Mouse (Mus musculus): Measurements from ENCODE around the gene 5031410I06Rik. TPM values are rescaled to one million over a fixed set of nuclear protein-coding genes. Genes with fewer than 3 reads are reported as not detected.
"Not testable (repeated sequence)": the region's sequence is repeated elsewhere in the genome, so short reads cannot be mapped to it uniquely, and the experiment has no call there.

The 5031410I06Rik gene
- 0.24 and 0.32 TPM in 2 replicates for polyA plus RNA-seq (2014; fragmentation: Nextera tagmentation; extraction: Ambion mirVana)

DNA sequence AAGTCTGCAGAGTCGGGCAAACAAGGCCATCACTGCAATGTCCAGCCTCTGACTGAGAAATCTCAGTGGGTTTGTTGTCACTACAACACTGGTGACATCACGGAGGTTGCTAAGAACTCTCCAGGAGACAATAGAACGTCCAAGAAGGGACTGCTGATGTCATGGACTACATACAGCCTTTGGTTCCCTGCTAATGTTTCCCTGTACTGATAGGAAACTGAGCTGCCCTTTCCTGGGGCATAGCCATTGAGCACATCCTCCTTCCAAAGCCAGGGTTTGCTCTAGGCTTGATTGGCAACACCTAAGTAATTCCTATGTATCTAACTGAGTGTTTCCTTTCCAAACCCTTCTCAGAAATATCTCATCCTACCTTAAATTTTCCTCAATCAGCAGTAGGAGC, at the start of gene 5031410I06Rik:
Gene 5031410I06Rik, minus strand, starts transcription at position 101 of the 400 bp plus-strand sequence.
- H3K27me3 ChIP-seq (ENCODE audit: control insufficient read depth, insufficient read depth, low read length); H3K9me3 ChIP-seq (ENCODE audit: control insufficient read depth, low read length); H3K9ac ChIP-seq (replicated peaks; ENCODE audit: low read length); DNase-seq; H3K4me2 ChIP-seq (ENCODE audit: low read length); H3K27ac ChIP-seq (replicated peaks; ENCODE audit: low read depth, low read length); H3K36me3 ChIP-seq (ENCODE audit: control insufficient read depth, insufficient read depth, low read length); ATAC-seq (ENCODE audit: low FRiP score, low TSS enrichment); H3K4me3 ChIP-seq (replicated peaks; ENCODE audit: low read depth, low read length); H3K4me1 ChIP-seq (ENCODE audit: control insufficient read depth, insufficient read depth, low read length): not testable (repeated sequence)
- no CpG with 5 or more reads among the region's 3 CpGs for WGBS

DNA sequence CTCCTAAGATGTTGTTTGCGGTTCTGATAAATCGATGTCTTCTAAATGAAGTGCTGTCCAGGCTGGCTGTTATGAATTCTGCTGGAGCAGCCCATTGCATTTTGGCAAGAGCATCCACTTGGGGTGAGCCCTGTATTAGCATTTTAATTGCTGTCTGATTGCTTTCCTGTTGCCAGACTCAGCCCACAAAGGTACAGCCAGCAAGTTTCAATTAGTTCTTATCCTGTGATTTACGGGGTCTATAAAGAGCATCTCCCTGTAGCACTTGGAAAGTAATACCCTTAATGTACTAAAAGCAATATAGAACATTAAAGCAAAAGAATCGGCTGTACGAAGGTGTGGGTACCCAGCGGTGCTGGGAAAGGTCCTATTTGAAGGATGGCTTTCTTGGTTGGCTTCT, 37.7 kb upstream of the 5031410I06Rik start:
- Histone ChIP-seq H3K36me3 (ENCODE audit: control insufficient read depth, insufficient read depth, low read length) (no peaks in the 10 kb centered on the region), H3K27ac (replicated peaks; ENCODE audit: low read depth, low read length) (peak overlapping the region; percentile 45; the same call in 1 of the 2 replicates), H3K27me3 (ENCODE audit: control insufficient read depth, insufficient read depth, low read length) (no peaks in the 10 kb centered on the region), H3K4me2 (ENCODE audit: low read length) (no peak overlapping the region), H3K4me3 (replicated peaks; ENCODE audit: low read depth, low read length) (no peak overlapping the region), H3K9ac (replicated peaks; ENCODE audit: low read length) (no peak overlapping the region), H3K4me1 (ENCODE audit: control insufficient read depth, insufficient read depth, low read length) (no peaks in the 10 kb centered on the region), H3K9me3 (ENCODE audit: control insufficient read depth, low read length) (no peaks in the 10 kb centered on the region)
- ATAC-seq (ENCODE audit: low FRiP score, low TSS enrichment) = no peak
- WGBS = 71% methylated on average over 6 of the region's 6 CpGs
- DNase-seq = peak; percentile 31

DNA sequence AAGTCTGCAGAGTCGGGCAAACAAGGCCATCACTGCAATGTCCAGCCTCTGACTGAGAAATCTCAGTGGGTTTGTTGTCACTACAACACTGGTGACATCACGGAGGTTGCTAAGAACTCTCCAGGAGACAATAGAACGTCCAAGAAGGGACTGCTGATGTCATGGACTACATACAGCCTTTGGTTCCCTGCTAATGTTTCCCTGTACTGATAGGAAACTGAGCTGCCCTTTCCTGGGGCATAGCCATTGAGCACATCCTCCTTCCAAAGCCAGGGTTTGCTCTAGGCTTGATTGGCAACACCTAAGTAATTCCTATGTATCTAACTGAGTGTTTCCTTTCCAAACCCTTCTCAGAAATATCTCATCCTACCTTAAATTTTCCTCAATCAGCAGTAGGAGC, 16.2 kb upstream of the 5031410I06Rik start, which contains the start of gene Gm10220:
Gene Gm10220, minus strand, starts transcription at position 101 of the 400 bp plus-strand sequence.
- no CpG with 5 or more reads among the region's 3 CpGs for WGBS
- not testable (repeated sequence) for H3K9me3 ChIP-seq (ENCODE audit: control insufficient read depth, low read length); ATAC-seq (ENCODE audit: low FRiP score, low TSS enrichment); DNase-seq; H3K4me1 ChIP-seq (ENCODE audit: control insufficient read depth, insufficient read depth, low read length); H3K9ac ChIP-seq (replicated peaks; ENCODE audit: low read length); H3K4me3 ChIP-seq (replicated peaks; ENCODE audit: low read depth, low read length); H3K27ac ChIP-seq (replicated peaks; ENCODE audit: low read depth, low read length); H3K4me2 ChIP-seq (ENCODE audit: low read length); H3K27me3 ChIP-seq (ENCODE audit: control insufficient read depth, insufficient read depth, low read length); H3K36me3 ChIP-seq (ENCODE audit: control insufficient read depth, insufficient read depth, low read length)

DNA sequence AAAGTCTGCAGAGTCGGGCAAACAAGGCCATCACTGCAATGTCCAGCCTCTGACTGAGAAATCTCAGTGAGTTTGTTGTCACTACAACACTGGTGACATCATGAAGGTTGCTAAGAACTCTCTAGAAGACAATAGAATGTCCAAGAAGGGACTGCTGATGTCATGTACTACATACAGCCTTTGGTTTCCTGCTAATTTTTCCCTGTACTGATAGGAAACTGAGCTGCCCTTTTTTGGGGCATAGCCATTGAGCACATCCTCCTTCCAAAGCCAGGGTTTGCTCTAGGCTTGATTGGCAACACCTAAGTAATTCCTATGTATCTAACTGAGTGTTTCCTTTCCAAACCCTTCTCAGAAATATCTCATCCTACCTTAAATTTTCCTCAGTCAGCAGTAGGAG, 16.0 kb downstream of the 5031410I06Rik start, which contains the start of gene Gm10471:
Gene Gm10471, minus strand, starts transcription at position 101 of the 400 bp plus-strand sequence.
- H3K4me3 ChIP-seq (replicated peaks; ENCODE audit: low read depth, low read length); ATAC-seq (ENCODE audit: low FRiP score, low TSS enrichment); H3K9ac ChIP-seq (replicated peaks; ENCODE audit: low read length); H3K27ac ChIP-seq (replicated peaks; ENCODE audit: low read depth, low read length); DNase-seq; H3K4me1 ChIP-seq (ENCODE audit: control insufficient read depth, insufficient read depth, low read length); H3K36me3 ChIP-seq (ENCODE audit: control insufficient read depth, insufficient read depth, low read length); H3K27me3 ChIP-seq (ENCODE audit: control insufficient read depth, insufficient read depth, low read length); H3K4me2 ChIP-seq (ENCODE audit: low read length); H3K9me3 ChIP-seq (ENCODE audit: control insufficient read depth, low read length): not testable (repeated sequence)
- 81% methylated on average over 1 of the region's 1 CpGs for WGBS

DNA sequence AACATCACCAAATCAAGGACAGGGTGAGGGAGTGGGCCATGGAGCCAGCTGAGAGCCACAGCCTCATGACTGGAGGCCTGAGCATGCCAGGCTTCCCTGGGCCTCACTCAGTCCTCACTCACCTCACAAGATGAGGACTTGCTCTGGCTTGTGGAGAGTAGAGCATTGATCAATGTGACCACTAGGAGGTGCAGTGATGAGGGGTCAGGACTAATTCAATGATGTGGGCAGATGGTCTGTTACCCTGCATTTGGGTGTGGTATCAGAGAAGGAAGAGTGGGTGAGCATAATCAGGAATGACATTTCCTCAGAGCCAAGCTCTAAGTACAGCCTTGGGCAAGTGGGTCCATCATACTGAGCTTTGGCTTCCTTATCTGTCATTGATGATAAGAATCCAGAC, 26.1 kb downstream of the 5031410I06Rik start:
- DNase-seq = peak; percentile 3
- ATAC-seq (ENCODE audit: low FRiP score, low TSS enrichment); H3K4me2 ChIP-seq (ENCODE audit: low read length); H3K4me1 ChIP-seq (ENCODE audit: control insufficient read depth, insufficient read depth, low read length); H3K9ac ChIP-seq (replicated peaks; ENCODE audit: low read length); H3K27ac ChIP-seq (replicated peaks; ENCODE audit: low read depth, low read length); H3K36me3 ChIP-seq (ENCODE audit: control insufficient read depth, insufficient read depth, low read length); H3K9me3 ChIP-seq (ENCODE audit: control insufficient read depth, low read length); H3K4me3 ChIP-seq (replicated peaks; ENCODE audit: low read depth, low read length); H3K27me3 ChIP-seq (ENCODE audit: control insufficient read depth, insufficient read depth, low read length): not testable (repeated sequence)

DNA sequence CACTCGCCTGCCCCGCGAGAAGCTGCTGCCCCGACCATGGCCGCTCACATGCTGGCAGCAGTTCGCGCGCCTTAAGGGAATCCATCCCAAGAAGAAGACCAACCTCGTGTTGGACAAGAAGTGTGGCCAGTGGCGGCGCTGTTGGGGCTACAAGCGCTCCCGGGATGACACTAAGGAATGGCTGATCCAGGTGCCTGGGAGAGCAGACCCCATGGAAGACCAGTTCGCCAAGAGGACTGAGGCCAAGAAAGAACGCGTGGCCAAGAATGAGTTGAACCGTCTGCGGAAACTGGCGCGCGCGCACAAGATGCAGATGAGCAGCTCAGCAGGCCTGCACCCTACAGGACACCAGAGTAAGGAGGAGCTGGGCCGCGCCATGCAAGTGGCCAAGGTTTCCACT, 34.4 kb downstream of the 5031410I06Rik start:
- ATAC-seq (ENCODE audit: low FRiP score, low TSS enrichment) (no peak), DNase-seq (no peak)
- Histone ChIP-seq H3K4me2 (ENCODE audit: low read length) (no peak overlapping the region), H3K36me3 (ENCODE audit: control insufficient read depth, insufficient read depth, low read length) (no peaks in the 10 kb centered on the region), H3K9me3 (ENCODE audit: control insufficient read depth, low read length) (no peaks in the 10 kb centered on the region), H3K4me1 (ENCODE audit: control insufficient read depth, insufficient read depth, low read length) (no peaks in the 10 kb centered on the region), H3K9ac (replicated peaks; ENCODE audit: low read length) (no peak overlapping the region), H3K27ac (replicated peaks; ENCODE audit: low read depth, low read length) (no peak overlapping the region), H3K27me3 (ENCODE audit: control insufficient read depth, insufficient read depth, low read length) (no peaks in the 10 kb centered on the region), H3K4me3 (replicated peaks; ENCODE audit: low read depth, low read length) (no peak overlapping the region)
- WGBS = 91% methylated on average over 24 of the region's 24 CpGs

DNA sequence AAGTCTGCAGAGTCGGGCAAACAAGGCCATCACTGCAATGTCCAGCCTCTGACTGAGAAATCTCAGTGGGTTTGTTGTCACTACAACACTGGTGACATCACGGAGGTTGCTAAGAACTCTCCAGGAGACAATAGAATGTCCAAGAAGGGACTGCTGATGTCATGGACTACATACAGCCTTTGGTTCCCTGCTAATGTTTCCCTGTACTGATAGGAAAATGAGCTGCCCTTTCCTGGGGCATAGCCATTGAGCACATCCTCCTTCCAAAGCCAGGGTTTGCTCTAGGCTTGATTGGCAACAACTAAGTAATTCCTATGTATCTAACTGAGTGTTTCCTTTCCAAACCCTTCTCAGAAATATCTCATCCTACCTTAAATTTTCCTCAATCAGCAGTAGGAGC, 46.7 kb downstream of the 5031410I06Rik start, which contains the start of gene Gm7347:
Gene Gm7347, minus strand, starts transcription at position 101 of the 400 bp plus-strand sequence.
- H3K9ac ChIP-seq (replicated peaks; ENCODE audit: low read length); H3K9me3 ChIP-seq (ENCODE audit: control insufficient read depth, low read length); H3K27me3 ChIP-seq (ENCODE audit: control insufficient read depth, insufficient read depth, low read length); H3K27ac ChIP-seq (replicated peaks; ENCODE audit: low read depth, low read length); H3K36me3 ChIP-seq (ENCODE audit: control insufficient read depth, insufficient read depth, low read length); H3K4me1 ChIP-seq (ENCODE audit: control insufficient read depth, insufficient read depth, low read length); H3K4me3 ChIP-seq (replicated peaks; ENCODE audit: low read depth, low read length); DNase-seq; ATAC-seq (ENCODE audit: low FRiP score, low TSS enrichment); H3K4me2 ChIP-seq (ENCODE audit: low read length): not testable (repeated sequence)
- no CpG with 5 or more reads among the region's 2 CpGs for WGBS

Other genes starting within 250 kb of the 5031410I06Rik start
- gene Gm21663, start 163.0 kb downstream of the 5031410I06Rik start, polyA plus RNA-seq (2014; fragmentation: Nextera tagmentation; extraction: Ambion mirVana) = not detected in 2 replicates
- 0.09 and 0.18 TPM in 2 replicates for gene Gm21671, start 150.9 kb downstream of the 5031410I06Rik start, polyA plus RNA-seq (2014; fragmentation: Nextera tagmentation; extraction: Ambion mirVana)
- 0.18 TPM in 1 of 2 replicates, not detected in the other for gene Gm21680, start 132.7 kb downstream of the 5031410I06Rik start, polyA plus RNA-seq (2014; fragmentation: Nextera tagmentation; extraction: Ambion mirVana)
- gene Gm21698, start 116.7 kb downstream of the 5031410I06Rik start, polyA plus RNA-seq (2014; fragmentation: Nextera tagmentation; extraction: Ambion mirVana) = 0.28 TPM in 1 of 2 replicates, not detected in the other
- gene Gm1979, start 100.6 kb downstream of the 5031410I06Rik start, polyA plus RNA-seq (2014; fragmentation: Nextera tagmentation; extraction: Ambion mirVana) = 0.19 and 0.36 TPM in 2 replicates
- 0.11 TPM in 1 of 2 replicates, not detected in the other for gene Gm5862, start 82.4 kb downstream of the 5031410I06Rik start, polyA plus RNA-seq (2014; fragmentation: Nextera tagmentation; extraction: Ambion mirVana)
- gene Speer4a, start 65.8 kb downstream of the 5031410I06Rik start, polyA plus RNA-seq (2014; fragmentation: Nextera tagmentation; extraction: Ambion mirVana) = 0.22 TPM in 1 of 2 replicates, not detected in the other
- 0.09 and 0.20 TPM in 2 replicates for gene Gm7347, start 46.8 kb downstream of the 5031410I06Rik start, polyA plus RNA-seq (2014; fragmentation: Nextera tagmentation; extraction: Ambion mirVana)
- 0.18 TPM in 1 of 2 replicates, not detected in the other for gene Gm10471, start 16.1 kb downstream of the 5031410I06Rik start, polyA plus RNA-seq (2014; fragmentation: Nextera tagmentation; extraction: Ambion mirVana)
- gene Gm10220, start 16.1 kb upstream of the 5031410I06Rik start, polyA plus RNA-seq (2014; fragmentation: Nextera tagmentation; extraction: Ambion mirVana) = 0.11 TPM in 1 of 2 replicates, not detected in the other
- gene Gm7361, start 152.3 kb upstream of the 5031410I06Rik start, polyA plus RNA-seq (2014; fragmentation: Nextera tagmentation; extraction: Ambion mirVana) = 0.23 and 0.28 TPM in 2 replicates

Data from midbrain, embryonic 14.5 days (tissue).